Mouse (Mus musculus): ENCODE measurements around the gene Gm47985.
"Not testable (repeated sequence)": the region's sequence is repeated elsewhere in the genome, so short reads cannot be mapped to it uniquely, and the experiment has no call there.

The Gm47985 gene

GRCm38 (mm10) chr1:151182266-151182665, at the start of gene Gm47985:
Gene Gm47985, plus strand, starts transcription at chr1:151182537.
- DNase-seq = not testable (repeated sequence)

DNA sequence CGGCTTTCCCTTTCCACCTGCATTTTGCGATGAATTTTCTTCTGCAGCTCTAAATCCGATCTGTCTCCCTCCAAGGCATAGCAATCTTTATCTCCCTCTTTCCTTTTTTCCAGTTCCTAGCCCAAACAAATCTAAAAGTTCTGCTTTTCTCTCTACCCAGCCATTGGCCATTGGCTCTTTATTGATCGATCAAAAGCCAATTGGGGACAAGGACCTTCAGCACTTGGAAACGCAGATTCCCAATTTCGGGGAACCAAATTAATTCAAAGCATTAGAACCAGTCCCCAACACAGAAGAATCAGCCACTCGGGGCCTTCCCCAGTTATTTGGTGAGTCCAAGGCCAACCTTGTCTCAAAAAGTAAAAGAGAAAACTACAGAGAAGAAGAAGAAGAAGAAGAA, 49.7 kb upstream of the Gm47985 start:
- DNase-seq = no peak

- no peak for DNase-seq
Measured at GRCm38 (mm10) chr1:151138388-151138787, 43.9 kb upstream of the Gm47985 start.

DNA sequence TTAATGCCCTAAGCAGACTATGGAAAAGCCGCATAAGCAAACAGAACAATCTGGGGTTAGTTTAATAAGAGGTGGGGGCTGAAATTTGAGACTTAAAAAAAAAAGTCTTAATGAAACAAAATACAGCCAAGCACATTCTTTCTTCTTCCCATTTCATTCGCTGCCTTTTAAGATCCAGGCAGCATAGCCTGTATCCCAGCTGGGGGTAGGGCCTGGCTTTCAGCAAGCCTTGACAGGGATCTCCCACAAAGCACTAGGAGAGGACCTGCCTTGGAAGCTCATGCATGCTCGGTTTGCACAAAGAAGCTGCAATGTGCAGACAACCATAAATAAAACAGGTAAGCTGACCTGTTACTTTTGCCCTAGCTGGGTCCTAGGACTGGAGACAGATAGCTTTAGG, 41.4 kb upstream of the Gm47985 start:
- no peak for DNase-seq

- DNase-seq = no peak
Measured at GRCm38 (mm10) chr1:151144471-151145146, 37.7 kb upstream of the Gm47985 start.

DNA sequence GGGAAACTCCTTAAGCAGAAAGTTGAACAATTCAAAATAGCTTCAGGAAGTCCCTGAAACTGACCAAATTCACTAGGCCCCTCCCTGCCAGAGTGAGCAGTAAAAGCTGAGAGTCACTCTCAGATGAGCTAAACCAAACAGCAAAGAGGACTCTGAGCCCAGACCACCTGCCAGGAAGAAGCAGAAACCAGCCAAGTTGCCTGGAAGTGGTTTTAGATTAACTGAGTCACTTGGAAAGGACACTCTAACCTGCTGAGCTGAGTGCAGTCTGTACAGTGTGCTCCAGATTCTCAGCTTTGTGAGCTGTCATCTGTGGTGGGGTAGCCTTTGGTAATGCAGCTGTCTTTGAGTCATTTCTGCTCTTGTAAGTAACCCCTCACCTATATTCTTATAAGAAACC, 34.5 kb upstream of the Gm47985 start:
- DNase-seq = no peak

- no peak for DNase-seq
Measured at GRCm38 (mm10) chr1:151150211-151150610, 32.1 kb upstream of the Gm47985 start.

GRCm38 (mm10) chr1:151151089-151151488, 31.2 kb upstream of the Gm47985 start:
- DNase-seq = no peak

- no peak for DNase-seq
Measured at GRCm38 (mm10) chr1:151153056-151153652, 29.2 kb upstream of the Gm47985 start.

DNA sequence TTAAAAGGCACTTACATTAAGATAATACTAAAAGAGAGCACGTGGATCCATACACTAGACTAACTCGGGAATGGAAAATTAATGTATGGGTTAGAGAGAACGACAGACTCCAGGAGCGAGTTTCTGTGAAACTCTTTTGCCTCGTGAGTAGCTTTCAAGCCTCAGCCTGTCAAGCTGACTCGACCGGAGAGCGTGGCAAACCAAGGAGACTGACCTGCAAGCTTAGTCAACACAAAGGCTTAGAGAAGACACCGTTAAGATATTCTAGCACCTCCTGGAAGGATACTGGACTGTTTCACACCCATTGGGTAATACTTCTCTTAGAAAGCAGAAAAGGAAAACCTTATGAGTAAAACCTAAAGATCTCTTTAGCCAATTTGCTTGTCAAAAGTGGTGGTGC, 28.2 kb upstream of the Gm47985 start:
- DNase-seq = not testable (repeated sequence)

DNA sequence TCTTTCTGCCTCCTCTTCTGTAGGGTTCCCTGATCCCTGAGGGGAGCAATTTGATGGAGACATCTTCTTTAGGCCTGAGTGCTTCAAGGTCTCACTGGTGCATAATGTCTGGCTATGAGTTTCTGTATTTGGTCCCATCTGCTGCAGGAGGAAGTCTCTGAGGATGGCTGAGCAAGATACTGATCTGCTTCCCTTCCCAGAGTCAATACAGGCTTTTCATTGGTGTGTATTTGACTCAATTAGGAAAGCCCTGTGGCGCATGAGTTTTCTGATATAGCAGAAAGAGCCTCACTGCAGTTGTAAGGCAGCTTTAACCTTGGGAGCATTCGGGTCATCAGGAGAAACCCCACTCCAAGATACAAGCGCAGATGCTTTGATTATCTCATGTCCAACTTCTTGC, 26.2 kb upstream of the Gm47985 start:
- no peak for DNase-seq

- DNase-seq = no peak
Measured at GRCm38 (mm10) chr1:151156777-151157632, 25.3 kb upstream of the Gm47985 start.

DNA sequence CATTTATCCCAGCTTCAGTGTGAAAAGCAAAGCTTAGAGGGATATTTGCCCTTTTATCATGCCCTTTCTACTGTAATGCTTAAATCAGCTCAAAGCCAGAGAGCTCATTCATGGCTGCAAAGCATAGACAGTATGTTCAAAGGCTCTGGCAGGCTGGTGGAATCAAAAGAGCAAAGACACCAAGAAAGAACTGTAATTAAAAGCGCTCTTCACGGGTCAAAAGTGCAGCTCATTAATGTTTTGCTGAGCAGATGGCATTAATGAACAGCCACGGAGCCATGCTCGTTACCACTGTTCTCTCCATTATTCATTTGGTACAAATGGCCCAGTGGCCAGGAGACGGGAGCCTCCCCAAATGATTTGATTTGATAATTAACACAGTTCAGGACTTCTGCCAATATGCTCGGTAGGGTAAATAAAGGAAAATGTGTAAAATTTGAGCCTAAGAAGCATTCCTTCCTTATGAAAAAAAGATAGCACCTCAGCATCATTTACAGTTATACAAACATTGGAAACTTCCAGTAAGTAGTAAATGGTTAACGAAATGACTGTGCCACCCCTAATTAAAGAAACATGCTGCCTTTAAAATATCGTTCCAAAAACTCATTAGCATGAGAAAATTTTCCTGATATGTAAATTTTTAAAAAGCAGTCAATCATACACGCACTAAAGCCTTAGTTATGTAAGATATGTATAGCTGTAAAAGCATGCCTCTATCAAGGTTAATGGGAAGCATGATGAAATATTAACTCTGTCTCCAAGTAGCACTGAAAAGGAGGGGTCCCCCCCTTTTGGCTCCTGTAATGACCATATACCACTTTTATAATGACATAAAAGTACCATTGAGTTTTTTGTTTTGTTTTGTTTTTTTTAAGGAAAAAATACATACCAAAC, 24.1 kb upstream of the Gm47985 start:
- DNase-seq = no peak

DNA sequence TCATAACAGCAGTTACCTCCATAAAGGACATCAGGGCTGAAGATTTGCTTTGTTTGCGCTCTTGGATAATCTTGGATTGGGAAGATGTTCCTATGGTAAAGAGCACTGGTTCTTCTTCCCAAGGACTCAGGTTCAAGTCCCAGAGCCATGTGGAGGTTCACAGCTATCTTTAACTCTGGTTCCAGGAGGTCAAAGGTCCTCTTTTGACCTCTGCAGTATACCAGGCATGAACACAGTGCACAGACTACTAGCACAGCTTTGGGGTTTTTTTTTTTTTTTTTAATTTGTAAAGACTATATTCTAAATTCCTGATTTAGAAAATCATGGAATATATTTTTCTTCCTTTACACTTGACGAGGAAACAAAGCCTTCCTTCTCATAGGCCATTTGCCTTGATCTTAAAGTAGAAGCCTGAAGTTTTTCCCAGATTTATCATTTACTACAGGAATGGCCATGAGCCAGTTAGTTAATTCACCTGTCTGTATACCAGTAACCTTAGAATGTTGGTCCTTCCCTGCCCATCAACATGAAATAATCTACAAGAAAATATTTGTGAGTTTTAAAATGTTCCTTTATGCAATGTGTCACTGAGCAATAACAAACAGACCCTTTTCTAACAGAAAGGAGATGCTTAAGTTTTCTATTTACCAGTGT, 23.4 kb upstream of the Gm47985 start:
- DNase-seq = no peak

DNA sequence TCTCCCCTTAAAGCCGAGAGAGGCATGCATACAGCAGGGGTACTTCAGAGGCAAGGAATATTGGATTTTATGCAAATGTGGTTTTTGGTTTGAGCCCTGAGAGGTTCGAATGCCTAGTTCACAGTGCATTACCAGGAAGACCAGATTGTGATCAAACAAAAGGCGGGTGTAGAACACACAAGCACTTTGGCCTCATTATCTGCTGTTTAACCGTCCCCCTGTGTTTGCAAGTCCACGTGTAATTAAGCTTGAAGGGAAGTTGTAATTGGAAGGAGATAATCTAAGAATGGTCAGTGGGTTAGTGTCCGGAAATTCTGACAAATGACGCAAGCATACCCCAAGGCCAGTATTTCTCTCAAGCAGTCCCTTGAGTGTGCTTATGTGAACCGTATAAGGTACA, 16.3 kb upstream of the Gm47985 start:
- no peak for DNase-seq

- no peak for DNase-seq
Measured at GRCm38 (mm10) chr1:151167297-151168047, 14.9 kb upstream of the Gm47985 start.

DNA sequence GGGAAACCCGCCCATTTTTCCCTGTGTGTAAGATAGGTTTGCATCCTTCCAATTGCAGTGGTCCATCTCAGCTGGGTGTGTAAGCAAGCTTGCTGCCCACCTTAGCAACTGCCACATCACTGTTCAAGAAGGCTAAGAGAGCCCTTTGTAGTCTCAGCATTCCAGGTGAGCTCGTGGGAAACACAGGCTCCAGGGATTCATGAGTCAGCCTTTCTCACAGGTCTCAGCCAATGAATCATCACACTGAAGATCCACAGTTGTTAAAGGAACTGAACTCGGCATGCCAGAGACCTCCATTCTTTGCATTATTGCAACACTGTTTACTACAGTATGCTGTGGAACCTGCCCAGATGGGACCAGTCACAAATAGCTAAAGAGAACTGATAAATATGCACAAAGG, 13.7 kb upstream of the Gm47985 start:
- no peak for DNase-seq

- no peak for DNase-seq
Measured at GRCm38 (mm10) chr1:151171572-151172461, 10.5 kb upstream of the Gm47985 start.

- peak in 1 of 2 experiments; percentile 13 for DNase-seq
Measured at GRCm38 (mm10) chr1:151177030-151177936, 5.1 kb upstream of the Gm47985 start.

All from thymus, postnatal 36 days (tissue).